8 mouse cellular contexts compared by ENCODE assay signal in the genomic region with DNA sequence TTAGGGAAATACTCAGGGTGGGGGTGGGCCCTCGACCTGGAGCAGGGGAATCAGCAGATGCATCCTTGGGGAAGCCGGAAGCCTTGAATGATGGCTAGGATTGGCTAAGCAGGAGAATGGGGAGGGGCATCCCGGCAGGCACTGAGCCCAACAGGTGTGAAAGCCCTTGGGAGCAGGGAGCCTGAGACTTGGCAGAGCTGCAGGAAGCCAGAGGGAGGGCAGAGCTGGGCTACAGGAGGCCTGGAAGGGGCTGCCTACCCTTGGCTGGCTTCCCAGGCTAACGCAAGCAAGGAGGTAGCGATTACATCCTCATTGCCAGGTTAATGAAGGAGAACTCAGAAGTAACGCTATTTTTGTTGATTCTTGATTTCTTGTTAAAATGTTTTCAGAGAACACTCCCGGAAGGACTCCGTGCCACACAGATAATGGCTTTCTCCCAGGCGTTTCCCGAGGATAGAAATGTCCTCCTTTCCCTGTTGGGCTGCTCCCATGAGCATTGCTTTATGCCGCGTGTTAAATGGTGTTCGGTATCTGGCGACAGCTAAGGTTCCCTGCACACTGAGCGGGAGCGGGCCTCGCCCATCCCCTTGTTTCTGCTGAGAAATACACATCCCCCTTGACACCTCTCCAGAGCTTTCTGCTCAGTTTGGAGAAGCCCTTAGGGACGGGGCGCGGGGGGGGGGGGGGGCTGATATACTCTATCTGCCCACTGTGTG. TPM values are rescaled to one million over a fixed set of nuclear protein-coding genes. Genes with fewer than 3 reads are reported as not detected.
A peak's percentile ranks its signal among the peaks of the same experiment; 100 is the strongest.
DNase-seq lines count a peak whose midpoint lies in the region.

No protein-coding gene starts in this region.

- DNase-seq in adrenal gland, postnatal 14 days, result peak; percentile 22
- DNase-seq in adrenal gland, postnatal 36 days, result no peak
- peak; percentile 7 for DNase-seq in thymus, postnatal 4 days
- DNase-seq in thymus, adult 18-20 months, result no peak
- DNase-seq in kidney, adult 9 months, result peak; percentile 50
- DNase-seq in ovary, adult 18-20 months (ENCODE audit: low spot score), result peak; percentile 40
- no peak for DNase-seq in thymus, postnatal 10 days (ENCODE audit: low spot score in 2 of 2)
- DNase-seq in adrenal gland, adult 18-20 months (ENCODE audit: low spot score in 2 of 2), result no peak

RNA-seq across cellular contexts. Expression of a gene that starts 38.4 kb away (rescaled TPM):
- 18.2 and 23.8 TPM in 2 replicates for total RNA-seq in adrenal gland, postnatal 14 days (2021)
- 10 to 100 TPM; 21.7 to 25.1 TPM for total RNA-seq in adrenal gland, postnatal 36 days (2021)
- total RNA-seq in adrenal gland, adult 18-20 months (2021), result 10 to 100 TPM; 11.1 to 18.6 TPM

Comparison
In these comparisons a context has a peak if more than half of its experiments do, and no peak if none do; other contexts are left out.
1. DNase-seq: peak in adrenal gland, postnatal 14 days (single experiment), thymus, postnatal 4 days (single experiment), kidney, adult 9 months (single experiment) and ovary, adult 18-20 months (single experiment); none in adrenal gland, postnatal 36 days (0 of 2), thymus, adult 18-20 months (0 of 2), thymus, postnatal 10 days (0 of 2) and adrenal gland, adult 18-20 months (0 of 2).